Mouse (Mus musculus): ENCODE measurements around the gene Herc3.
"Not testable (repeated sequence)": the region's sequence is repeated elsewhere in the genome, so short reads cannot be mapped to it uniquely, and the experiment has no call there.

The Herc3 gene

GRCm38 (mm10) chr6:58831232-58832009, at the start of gene Herc3:
Herc3 (plus strand) TSS chr6:58831465.
- no peak for DNase-seq (ENCODE audit: extremely low spot score, low read depth, low spot score)

GRCm38 (mm10) chr6:58801394-58801793, 29.9 kb upstream of the Herc3 start:
- DNase-seq (ENCODE audit: extremely low spot score, low read depth, low spot score): no peak

- no peak for DNase-seq (ENCODE audit: extremely low spot score, low read depth, low spot score)
Observed at GRCm38 (mm10) chr6:58814381-58814780, 16.9 kb upstream of the Herc3 start.

- not testable (repeated sequence) for DNase-seq (ENCODE audit: extremely low spot score, low read depth, low spot score)
Observed at GRCm38 (mm10) chr6:58817037-58817436, 14.2 kb upstream of the Herc3 start.

GRCm38 (mm10) chr6:58825619-58826018, 5.6 kb upstream of the Herc3 start:
- DNase-seq (ENCODE audit: extremely low spot score, low read depth, low spot score): no peak

GRCm38 (mm10) chr6:58826089-58826488, 5.2 kb upstream of the Herc3 start:
- DNase-seq (ENCODE audit: extremely low spot score, low read depth, low spot score): no peak

GRCm38 (mm10) chr6:58828582-58828981, 2.7 kb upstream of the Herc3 start:
- DNase-seq (ENCODE audit: extremely low spot score, low read depth, low spot score): no peak

GRCm38 (mm10) chr6:58830840-58831231, 429 bp upstream of the Herc3 start:
- no peak for DNase-seq (ENCODE audit: extremely low spot score, low read depth, low spot score)

- DNase-seq (ENCODE audit: extremely low spot score, low read depth, low spot score): no peak
Observed at GRCm38 (mm10) chr6:58832591-58833018, 1.3 kb downstream of the Herc3 start.

- DNase-seq (ENCODE audit: extremely low spot score, low read depth, low spot score): no peak
Observed at GRCm38 (mm10) chr6:58834470-58834869, 3.2 kb downstream of the Herc3 start.

GRCm38 (mm10) chr6:58835591-58835990, 4.3 kb downstream of the Herc3 start:
- no peak for DNase-seq (ENCODE audit: extremely low spot score, low read depth, low spot score)

- DNase-seq (ENCODE audit: extremely low spot score, low read depth, low spot score): no peak
Observed at GRCm38 (mm10) chr6:58836476-58836875, 5.2 kb downstream of the Herc3 start.

GRCm38 (mm10) chr6:58837917-58838316, 6.7 kb downstream of the Herc3 start:
- DNase-seq (ENCODE audit: extremely low spot score, low read depth, low spot score): no peak

- DNase-seq (ENCODE audit: extremely low spot score, low read depth, low spot score): no peak
Observed at GRCm38 (mm10) chr6:58841208-58841607, 9.9 kb downstream of the Herc3 start.

- DNase-seq (ENCODE audit: extremely low spot score, low read depth, low spot score): no peak
Observed at GRCm38 (mm10) chr6:58842186-58842585, 10.9 kb downstream of the Herc3 start.

- DNase-seq (ENCODE audit: extremely low spot score, low read depth, low spot score): no peak
Observed at GRCm38 (mm10) chr6:58843580-58843979, 12.3 kb downstream of the Herc3 start.

- no peak for DNase-seq (ENCODE audit: extremely low spot score, low read depth, low spot score)
Observed at GRCm38 (mm10) chr6:58844188-58844822, 13.0 kb downstream of the Herc3 start.

- DNase-seq (ENCODE audit: extremely low spot score, low read depth, low spot score): no peak
Observed at GRCm38 (mm10) chr6:58846850-58847692, 15.8 kb downstream of the Herc3 start.

- DNase-seq (ENCODE audit: extremely low spot score, low read depth, low spot score): no peak
Observed at GRCm38 (mm10) chr6:58847836-58848235, 16.6 kb downstream of the Herc3 start.

GRCm38 (mm10) chr6:58849356-58849755, 18.1 kb downstream of the Herc3 start:
- no peak for DNase-seq (ENCODE audit: extremely low spot score, low read depth, low spot score)

- DNase-seq (ENCODE audit: extremely low spot score, low read depth, low spot score): no peak
Observed at GRCm38 (mm10) chr6:58855676-58856367, 24.6 kb downstream of the Herc3 start.
